Mouse (Mus musculus): ENCODE results near the gene Azin2. TPM values are rescaled to one million over a fixed set of nuclear protein-coding genes. Genes with fewer than 3 reads are reported as not detected.
A peak's percentile ranks its signal among the peaks of the same experiment; 100 is the strongest.

The Azin2 gene
- polyA plus RNA-seq, 1 experiment from 2014 or later = 4.7 TPM

DNA sequence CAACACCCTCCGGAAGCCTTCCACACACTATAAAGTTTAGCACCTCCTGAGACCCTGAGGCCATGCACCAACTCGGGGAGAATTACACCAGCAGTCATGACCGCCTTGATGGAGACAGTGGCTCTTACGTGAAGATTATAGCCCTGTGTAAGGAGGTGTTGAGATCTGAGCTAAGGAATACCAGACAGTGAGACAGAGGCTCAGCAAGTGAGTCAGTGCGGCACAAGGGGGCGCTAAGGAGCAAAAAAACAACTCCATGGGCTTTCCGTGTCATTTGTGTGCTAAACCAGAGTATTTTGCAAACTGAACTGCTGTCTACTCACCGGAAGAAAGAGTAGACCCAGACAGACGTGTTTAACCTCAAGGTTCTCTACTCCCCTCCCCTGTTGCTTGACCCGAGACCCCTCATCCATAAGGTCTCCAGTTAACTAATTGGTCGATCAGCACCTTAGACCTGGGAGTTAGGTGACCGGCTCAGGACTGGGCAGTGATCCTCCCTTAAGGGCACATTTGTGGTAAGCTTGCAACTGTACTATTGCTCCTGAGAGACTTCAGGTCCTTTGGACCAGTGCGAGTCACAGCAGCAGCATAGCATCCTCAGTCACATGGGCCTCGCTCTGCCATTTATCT lies 8.9 kb upstream of the Azin2 start:
- no peaks in the 10 kb centered on the region for H3K36me3 ChIP-seq
- H3K27ac ChIP-seq = no peak overlapping the region
- 41% methylated on average over 14 of the region's 14 CpGs for WGBS
- no peaks in the 10 kb centered on the region for H3K9me3 ChIP-seq
- H3K4me1 ChIP-seq = 0 out of 2 replicates have a peak, but pooled peaks cover 3% of the 10 kb centered on the region
- no peak for DNase-seq (ENCODE audit: low spot score)
- peaks cover 8% of the 10 kb centered on the region; the same call in 1 of the 2 replicates for H3K27me3 ChIP-seq (ENCODE audit: insufficient read depth, poor library complexity, severe bottlenecking)
- H3K4me3 ChIP-seq = no peak overlapping the region

DNA sequence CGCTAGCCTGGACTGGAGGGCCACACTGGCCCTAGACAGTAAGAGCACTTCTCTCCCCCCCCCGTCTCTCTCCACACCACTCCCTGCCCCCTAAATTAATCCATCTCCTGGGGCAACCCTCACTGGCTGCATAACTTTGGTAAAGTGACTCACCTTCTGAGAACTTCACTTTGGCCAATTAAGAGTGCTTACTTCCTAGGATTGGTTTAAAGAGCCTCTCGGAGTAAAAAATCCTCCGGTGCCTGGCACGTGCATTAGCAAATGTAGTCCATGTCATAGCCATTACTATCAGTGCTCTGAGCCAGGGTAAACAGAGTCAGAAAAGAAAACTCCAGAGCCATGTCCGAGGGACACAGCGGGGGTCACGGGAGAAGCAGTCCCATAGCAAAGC lies 8.2 kb upstream of the Azin2 start:
- WGBS = 65% methylated on average over 7 of the region's 8 CpGs
- Histone ChIP-seq H3K27me3 (ENCODE audit: insufficient read depth, poor library complexity, severe bottlenecking) (peaks cover 11% of the 10 kb centered on the region; the same call in 1 of the 2 replicates), H3K27ac (no peak overlapping the region), H3K4me1 (0 out of 2 replicates have a peak, but pooled peaks cover 3% of the 10 kb centered on the region), H3K36me3 (no peaks in the 10 kb centered on the region), H3K4me3 (no peak overlapping the region), H3K9me3 (no peaks in the 10 kb centered on the region)
- no peak for DNase-seq (ENCODE audit: low spot score)

DNA sequence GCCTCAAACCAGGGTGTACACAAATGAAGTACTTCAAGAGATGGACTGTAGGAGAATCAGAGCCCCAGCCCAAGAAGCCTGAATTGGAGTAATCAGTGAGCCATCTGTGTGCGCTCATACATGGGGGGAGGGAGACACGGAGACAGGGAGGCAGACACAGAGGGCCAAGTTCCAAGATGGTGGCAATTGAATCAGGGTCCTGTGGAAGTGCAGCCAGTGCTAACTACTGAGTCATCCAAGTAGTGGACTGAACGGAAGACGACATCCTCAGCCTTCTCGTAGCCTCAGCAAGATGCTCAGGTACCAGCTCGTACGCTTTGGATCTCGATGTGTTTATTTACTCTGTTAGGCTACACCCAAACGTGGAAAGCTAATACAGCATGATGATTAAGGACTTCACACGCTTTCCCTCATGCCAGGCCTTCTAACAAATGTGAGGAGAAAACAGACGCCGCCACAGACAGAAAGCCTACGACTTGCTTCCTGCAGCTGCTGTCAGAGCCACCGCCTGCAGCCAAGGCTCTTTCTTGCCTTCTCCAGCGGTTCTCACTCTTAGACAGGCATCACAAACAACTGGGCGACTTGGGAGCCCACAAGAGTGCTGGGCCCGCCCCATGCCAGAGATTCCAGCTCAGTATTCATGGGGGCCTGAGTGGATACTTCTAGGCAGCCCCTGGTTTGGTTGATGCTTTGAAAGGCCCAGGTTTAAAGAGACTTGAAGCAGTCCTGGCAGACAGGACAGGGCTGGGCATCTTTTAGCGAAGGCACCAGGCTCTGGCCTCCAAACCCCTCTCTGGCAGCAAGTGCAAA lies 7.6 kb upstream of the Azin2 start:
- 63% methylated on average over 18 of the region's 18 CpGs for WGBS
- Histone ChIP-seq H3K27me3 (ENCODE audit: insufficient read depth, poor library complexity, severe bottlenecking) (peaks cover 17% of the 10 kb centered on the region; the same call in 1 of the 2 replicates), H3K36me3 (no peaks in the 10 kb centered on the region), H3K9me3 (no peaks in the 10 kb centered on the region), H3K4me3 (no peak overlapping the region), H3K4me1 (0 out of 2 replicates have a peak, but pooled peaks cover 3% of the 10 kb centered on the region), H3K27ac (no peak overlapping the region)
- DNase-seq (ENCODE audit: low spot score) = no peak

DNA sequence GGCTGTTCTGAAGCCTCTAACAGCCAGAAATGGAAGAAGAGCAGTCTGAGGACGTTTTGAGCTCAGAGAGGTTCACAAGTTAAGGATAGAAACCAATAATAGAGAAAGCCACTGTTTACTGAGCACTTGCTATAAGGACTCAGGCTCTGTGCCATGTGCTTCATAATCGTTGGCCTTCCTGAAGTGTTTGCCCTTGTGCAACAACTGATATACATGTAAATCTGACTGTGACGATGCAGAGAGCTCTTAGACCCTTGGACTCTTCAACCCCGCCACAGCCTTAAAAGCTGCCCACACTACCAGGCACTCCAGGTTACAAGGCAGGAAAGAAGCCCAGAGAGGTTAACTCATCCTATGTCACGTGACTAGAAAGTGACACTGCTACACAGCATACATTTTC lies 6.8 kb upstream of the Azin2 start:
- WGBS = 71% methylated on average over 5 of the region's 5 CpGs
- no peak for DNase-seq (ENCODE audit: low spot score)

GRCm38 (mm10) chr4:128966751-128967150 lies 4.5 kb upstream of the Azin2 start:
- no peaks in the 10 kb centered on the region for H3K36me3 ChIP-seq
- H3K27me3 ChIP-seq (ENCODE audit: insufficient read depth, poor library complexity, severe bottlenecking) = peaks cover 34% of the 10 kb centered on the region; the same call in 1 of the 2 replicates
- H3K9me3 ChIP-seq = no peaks in the 10 kb centered on the region
- peaks cover 18% of the 10 kb centered on the region for H3K4me1 ChIP-seq
- no peak overlapping the region for H3K4me3 ChIP-seq
- 45% methylated on average over 7 of the region's 7 CpGs for WGBS
- H3K27ac ChIP-seq = no peak overlapping the region
- DNase-seq (ENCODE audit: low spot score) = no peak

More for the DNA sequence above, 6.8 kb upstream of the Azin2 start:
- H3K36me3 ChIP-seq = no peaks in the 10 kb centered on the region
- H3K4me3 ChIP-seq = no peak overlapping the region
- H3K27ac ChIP-seq = no peak overlapping the region
- H3K4me1 ChIP-seq = 0 out of 2 replicates have a peak, but pooled peaks cover 3% of the 10 kb centered on the region
- H3K27me3 ChIP-seq (ENCODE audit: insufficient read depth, poor library complexity, severe bottlenecking) = peaks cover 25% of the 10 kb centered on the region; the same call in 1 of the 2 replicates
- no peaks in the 10 kb centered on the region for H3K9me3 ChIP-seq

DNA sequence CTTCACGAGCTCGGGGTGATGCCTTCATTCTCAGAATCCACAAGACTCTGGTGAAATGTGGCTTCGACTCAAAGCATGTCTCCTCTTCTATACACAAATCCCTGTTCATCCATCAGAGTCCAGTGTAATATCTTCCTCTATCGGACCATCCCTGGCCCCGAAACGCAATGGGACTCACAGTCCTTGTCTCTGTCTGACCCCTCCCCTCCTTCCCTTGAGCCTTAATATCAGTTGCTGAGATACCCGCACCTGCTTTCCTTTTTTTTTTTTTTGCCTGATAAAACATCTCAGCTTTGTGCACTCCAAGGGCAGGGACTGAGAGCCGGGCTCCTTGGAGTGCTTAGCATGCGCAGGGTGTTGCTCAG lies 666 bp upstream of the Azin2 start:
- no peak for DNase-seq (ENCODE audit: low spot score)
- Histone ChIP-seq H3K9me3 (no peaks in the 10 kb centered on the region), H3K4me3 (peak overlapping the region; percentile 80), H3K27ac (no peak overlapping the region), H3K4me1 (peaks cover 23% of the 10 kb centered on the region), H3K36me3 (no peaks in the 10 kb centered on the region), H3K27me3 (ENCODE audit: insufficient read depth, poor library complexity, severe bottlenecking) (peaks cover 65% of the 10 kb centered on the region)
- 12% methylated on average over 9 of the region's 9 CpGs for WGBS

DNA sequence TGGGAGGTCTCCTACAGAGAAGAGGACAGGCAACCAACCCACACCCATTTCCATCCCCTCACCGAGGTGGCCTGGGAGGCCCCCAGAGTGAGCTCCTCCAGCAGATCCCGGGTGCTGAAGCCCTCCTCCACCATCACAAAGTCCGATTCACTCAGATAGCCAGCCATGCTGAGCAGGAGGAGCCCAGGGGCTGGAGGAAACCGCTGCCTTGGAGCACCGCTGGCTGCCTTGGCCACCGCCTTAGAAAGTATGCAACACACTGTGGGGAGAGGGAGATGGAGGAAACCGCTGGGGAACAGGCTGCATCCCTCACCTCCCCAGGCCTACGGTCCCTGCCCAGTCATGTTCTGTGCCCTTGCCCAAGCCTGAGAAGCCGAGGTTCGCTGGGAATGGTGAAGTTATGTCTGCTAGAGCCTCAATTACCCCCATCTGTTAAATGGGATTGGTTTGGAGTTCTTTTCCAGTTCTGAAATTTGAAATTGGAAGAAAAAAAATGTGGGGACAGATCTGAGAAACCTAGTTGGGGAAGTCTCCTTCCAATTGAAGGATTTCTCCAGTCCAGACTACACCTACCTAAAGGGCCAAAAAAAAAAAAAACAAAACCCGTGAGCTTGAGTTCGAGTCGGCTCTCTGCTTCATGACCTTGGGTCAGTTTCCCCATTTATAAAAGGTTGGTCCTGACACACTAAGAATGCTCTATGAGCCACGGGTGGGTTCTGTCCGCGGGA lies 777 bp downstream of the Azin2 start:
- 4% methylated on average over 16 of the region's 16 CpGs for WGBS
- Histone ChIP-seq H3K27ac (peak overlapping the region; percentile 84), H3K27me3 (ENCODE audit: insufficient read depth, poor library complexity, severe bottlenecking) (peaks cover 62% of the 10 kb centered on the region), H3K9me3 (no peaks in the 10 kb centered on the region), H3K36me3 (no peaks in the 10 kb centered on the region), H3K4me1 (peaks cover 23% of the 10 kb centered on the region), H3K4me3 (peak overlapping the region; percentile 80)
- DNase-seq (ENCODE audit: low spot score) = no peak

DNA sequence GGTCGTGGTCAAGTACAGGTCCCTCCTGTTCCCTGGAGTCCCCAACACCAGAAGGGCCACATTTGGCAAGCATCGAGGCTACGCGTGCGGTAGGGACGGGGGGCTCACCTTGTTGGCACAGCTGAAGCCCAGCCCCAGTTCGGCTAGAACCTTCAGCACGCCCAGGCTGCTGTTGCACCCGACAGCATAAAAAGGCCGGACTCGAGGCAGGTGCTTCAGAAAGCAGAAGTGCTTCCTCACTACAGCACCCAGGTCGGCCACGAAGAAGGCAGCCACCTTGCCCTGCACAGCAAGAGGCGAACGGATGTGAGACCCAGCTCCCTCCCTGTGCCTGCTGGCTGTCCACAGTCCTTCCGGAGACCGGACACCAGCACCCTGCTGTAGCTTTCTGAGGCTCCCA lies 2.6 kb downstream of the Azin2 start:
- Histone ChIP-seq H3K4me1 (peaks cover 23% of the 10 kb centered on the region), H3K27ac (no peak overlapping the region), H3K36me3 (no peaks in the 10 kb centered on the region), H3K27me3 (ENCODE audit: insufficient read depth, poor library complexity, severe bottlenecking) (peaks cover 62% of the 10 kb centered on the region), H3K9me3 (no peaks in the 10 kb centered on the region), H3K4me3 (no peak overlapping the region)
- WGBS = 80% methylated on average over 17 of the region's 17 CpGs
- DNase-seq (ENCODE audit: low spot score) = no peak

DNA sequence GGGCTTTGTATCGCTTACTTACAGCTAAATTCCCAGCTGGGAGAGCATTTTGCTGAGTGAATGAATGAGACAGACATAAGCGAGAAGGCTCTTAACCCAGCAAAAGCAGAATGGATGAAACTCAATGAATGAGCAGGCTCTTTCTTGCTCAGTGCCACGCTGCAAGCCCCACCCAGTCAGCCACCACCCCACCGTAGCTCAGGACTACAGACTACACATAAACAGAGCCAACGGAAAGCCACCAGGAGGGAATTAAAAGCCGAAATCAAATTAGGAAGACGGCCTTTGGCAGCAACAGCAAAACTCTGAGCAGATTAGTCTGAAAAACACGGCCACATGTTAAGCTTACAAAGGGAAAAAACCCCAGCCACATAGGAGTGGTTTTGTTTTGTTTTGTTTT lies 3.4 kb downstream of the Azin2 start:
- H3K36me3 ChIP-seq = no peaks in the 10 kb centered on the region
- peaks cover 59% of the 10 kb centered on the region for H3K27me3 ChIP-seq (ENCODE audit: insufficient read depth, poor library complexity, severe bottlenecking)
- no peaks in the 10 kb centered on the region for H3K9me3 ChIP-seq
- WGBS = 74% methylated on average over 8 of the region's 8 CpGs
- peaks cover 23% of the 10 kb centered on the region for H3K4me1 ChIP-seq
- no peak overlapping the region for H3K27ac ChIP-seq
- no peak overlapping the region for H3K4me3 ChIP-seq
- DNase-seq (ENCODE audit: low spot score) = no peak

DNA sequence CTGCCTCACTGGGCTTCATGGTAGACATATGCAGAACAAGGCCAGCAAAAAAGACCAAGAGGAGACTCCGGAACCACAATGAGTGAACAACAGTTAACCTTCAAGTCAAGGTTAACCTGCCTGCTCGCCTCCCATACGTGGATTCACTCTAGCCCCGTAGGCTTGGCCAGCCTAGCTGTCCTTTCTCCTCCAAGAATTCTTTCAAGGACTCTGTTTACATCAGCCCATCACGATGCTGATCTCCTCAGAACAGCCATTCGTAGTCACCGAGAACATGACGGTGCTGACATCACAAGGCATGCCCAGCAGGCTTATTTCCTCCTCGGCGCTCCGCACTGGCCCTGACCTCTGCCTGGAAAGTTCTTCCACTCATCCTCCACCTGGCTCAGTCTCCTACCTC lies 4.1 kb downstream of the Azin2 start:
- Histone ChIP-seq H3K4me1 (peaks cover 22% of the 10 kb centered on the region), H3K36me3 (no peaks in the 10 kb centered on the region), H3K9me3 (no peaks in the 10 kb centered on the region), H3K4me3 (no peak overlapping the region), H3K27ac (no peak overlapping the region), H3K27me3 (ENCODE audit: insufficient read depth, poor library complexity, severe bottlenecking) (peaks cover 56% of the 10 kb centered on the region)
- WGBS = 78% methylated on average over 11 of the region's 11 CpGs
- DNase-seq (ENCODE audit: low spot score) = no peak

GRCm38 (mm10) chr4:128957155-128957911 lies 4.9 kb downstream of the Azin2 start:
- peaks cover 58% of the 10 kb centered on the region for H3K27me3 ChIP-seq (ENCODE audit: insufficient read depth, poor library complexity, severe bottlenecking)
- H3K4me3 ChIP-seq = no peak overlapping the region
- DNase-seq (ENCODE audit: low spot score) = no peak
- H3K36me3 ChIP-seq = no peaks in the 10 kb centered on the region
- no peaks in the 10 kb centered on the region for H3K9me3 ChIP-seq
- 36% methylated on average over 11 of the region's 11 CpGs for WGBS
- no peak overlapping the region for H3K27ac ChIP-seq
- H3K4me1 ChIP-seq = peaks cover 14% of the 10 kb centered on the region

DNA sequence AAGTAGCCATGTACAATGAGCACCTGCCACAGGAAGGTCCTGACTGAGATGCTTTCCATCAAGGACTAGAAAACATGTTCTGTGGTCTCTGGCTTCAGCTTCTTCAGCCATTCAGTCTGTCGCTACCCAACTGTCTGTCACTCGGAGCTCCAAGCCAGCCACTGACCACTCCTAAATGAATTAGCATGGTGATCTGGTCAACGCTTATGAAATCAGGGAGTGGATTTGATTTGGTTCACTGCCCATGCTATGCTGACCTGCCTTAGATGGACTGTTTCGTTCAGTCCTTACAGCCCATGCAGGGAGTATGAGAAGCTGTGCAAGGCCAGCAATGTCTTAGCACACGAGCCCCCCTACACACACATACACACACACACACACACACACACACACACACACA lies 8.4 kb downstream of the Azin2 start:
- no peak overlapping the region for H3K27ac ChIP-seq
- H3K9me3 ChIP-seq = no peaks in the 10 kb centered on the region
- no peaks in the 10 kb centered on the region for H3K36me3 ChIP-seq
- H3K4me1 ChIP-seq = peaks cover 3% of the 10 kb centered on the region; the same call in 1 of the 2 replicates
- WGBS = 83% methylated on average over 5 of the region's 5 CpGs
- peaks cover 60% of the 10 kb centered on the region for H3K27me3 ChIP-seq (ENCODE audit: insufficient read depth, poor library complexity, severe bottlenecking)
- DNase-seq (ENCODE audit: low spot score) = no peak
- H3K4me3 ChIP-seq = no peak overlapping the region

Data from heart, embryonic 10.5 days (tissue).